Mouse (Mus musculus): ENCODE measurements around the gene Ifna6. TPM values are rescaled to one million over a fixed set of nuclear protein-coding genes. Genes with fewer than 3 reads are reported as not detected.

Ifna6 gene
- polyA plus RNA-seq, 1 experiment from 2014 or later = not detected

DNA sequence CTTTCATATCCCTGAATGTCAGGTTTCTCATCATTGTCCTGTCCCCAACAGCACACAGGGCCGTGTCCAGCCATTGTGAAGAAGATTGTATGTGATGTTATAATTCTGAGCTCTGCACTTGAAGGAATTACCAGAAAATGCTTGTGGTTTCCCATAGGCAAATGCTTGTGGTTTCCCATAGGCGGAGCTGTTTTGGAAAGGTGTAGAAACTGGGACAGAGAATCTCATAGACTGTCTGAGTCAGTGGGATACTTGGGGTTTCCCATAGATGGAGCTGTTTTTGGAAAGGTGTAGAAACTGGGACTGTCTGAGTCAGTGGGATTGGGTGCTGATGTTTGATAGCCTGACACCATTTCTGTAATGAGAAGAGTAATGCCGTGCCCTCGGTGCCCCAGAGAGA is 49.3 kb downstream of the Ifna6 start:
- no peak for ATAC-seq (ENCODE audit: insufficient read depth)

More for the DNA sequence above, 49.3 kb downstream of the Ifna6 start:
- Histone ChIP-seq H3K9me3 (replicated peaks) (no peaks in the 10 kb centered on the region), H3K9ac (no peak overlapping the region), H3K4me2 (no peak overlapping the region), H3K27me3 (no peaks in the 10 kb centered on the region), H3K36me3 (replicated peaks) (no peaks in the 10 kb centered on the region), H3K4me3 (replicated peaks) (no peak overlapping the region), H3K4me1 (replicated peaks) (peaks cover 34% of the 10 kb centered on the region), H3K27ac (replicated peaks) (no peak overlapping the region)
- 61% methylated on average over 4 of the region's 4 CpGs for WGBS (ENCODE audit: insufficient replicate concordance)

Other genes starting within 250 kb of the Ifna6 start
- gene Ifna9, start 235.0 kb upstream of the Ifna6 start, polyA plus RNA-seq (2015; fragmentation: Nextera tagmentation; extraction: Ambion mirVana) = not detected in 2 replicates
- gene Ifna12, start 224.0 kb upstream of the Ifna6 start, polyA plus RNA-seq (2015; fragmentation: Nextera tagmentation; extraction: Ambion mirVana) = not detected in 2 replicates
- not detected in 2 replicates for gene C87499, start 193.0 kb upstream of the Ifna6 start, polyA plus RNA-seq (2015; fragmentation: Nextera tagmentation; extraction: Ambion mirVana)
- gene Ifna13, start 183.0 kb upstream of the Ifna6 start, polyA plus RNA-seq (2015; fragmentation: Nextera tagmentation; extraction: Ambion mirVana) = not detected in 2 replicates
- not detected in 2 replicates for gene Ifna16, start 150.5 kb upstream of the Ifna6 start, polyA plus RNA-seq (2015; fragmentation: Nextera tagmentation; extraction: Ambion mirVana)
- gene Ifna2, start 143.5 kb upstream of the Ifna6 start, polyA plus RNA-seq (2015; fragmentation: Nextera tagmentation; extraction: Ambion mirVana) = not detected in 2 replicates
- gene Ifnab, start 136.1 kb upstream of the Ifna6 start, polyA plus RNA-seq (2015; fragmentation: Nextera tagmentation; extraction: Ambion mirVana) = not detected in 2 replicates
- 0.20 and 0.51 TPM in 2 replicates for gene Gm26566, start 105.6 kb upstream of the Ifna6 start, polyA plus RNA-seq (2015; fragmentation: Nextera tagmentation; extraction: Ambion mirVana)
- 22.3 and 22.6 TPM in 2 replicates for gene Klhl9, start 105.0 kb upstream of the Ifna6 start, polyA plus RNA-seq (2015; fragmentation: Nextera tagmentation; extraction: Ambion mirVana)
- not detected in 2 replicates for gene Gm13271, start 72.5 kb upstream of the Ifna6 start, polyA plus RNA-seq (2015; fragmentation: Nextera tagmentation; extraction: Ambion mirVana)
- not detected in 2 replicates for gene Gm13283, start 67.3 kb upstream of the Ifna6 start, polyA plus RNA-seq (2015; fragmentation: Nextera tagmentation; extraction: Ambion mirVana)
- not detected in 2 replicates for gene Gm13290, start 53.6 kb upstream of the Ifna6 start, polyA plus RNA-seq (2015; fragmentation: Nextera tagmentation; extraction: Ambion mirVana)
- gene Gm13289, start 50.5 kb upstream of the Ifna6 start, polyA plus RNA-seq (2015; fragmentation: Nextera tagmentation; extraction: Ambion mirVana) = not detected in 2 replicates
- not detected in 2 replicates for gene Gm13272, start 47.6 kb upstream of the Ifna6 start, polyA plus RNA-seq (2015; fragmentation: Nextera tagmentation; extraction: Ambion mirVana)
- not detected in 2 replicates for gene Ifnz, start 45.3 kb upstream of the Ifna6 start, polyA plus RNA-seq (2015; fragmentation: Nextera tagmentation; extraction: Ambion mirVana)
- gene Gm13276, start 41.7 kb upstream of the Ifna6 start, polyA plus RNA-seq (2015; fragmentation: Nextera tagmentation; extraction: Ambion mirVana) = not detected in 2 replicates
- not detected in 2 replicates for gene Gm13277, start 38.8 kb upstream of the Ifna6 start, polyA plus RNA-seq (2015; fragmentation: Nextera tagmentation; extraction: Ambion mirVana)
- gene Gm13278, start 35.9 kb upstream of the Ifna6 start, polyA plus RNA-seq (2015; fragmentation: Nextera tagmentation; extraction: Ambion mirVana) = not detected in 2 replicates
- not detected in 2 replicates for gene Gm13275, start 32.9 kb upstream of the Ifna6 start, polyA plus RNA-seq (2015; fragmentation: Nextera tagmentation; extraction: Ambion mirVana)
- gene Gm13279, start 30.0 kb upstream of the Ifna6 start, polyA plus RNA-seq (2015; fragmentation: Nextera tagmentation; extraction: Ambion mirVana) = not detected in 2 replicates
- gene Gm13285, start 27.8 kb upstream of the Ifna6 start, polyA plus RNA-seq (2015; fragmentation: Nextera tagmentation; extraction: Ambion mirVana) = 0.20 TPM in 1 of 2 replicates, not detected in the other
- not detected in 2 replicates for gene Gm13287, start 24.2 kb upstream of the Ifna6 start, polyA plus RNA-seq (2015; fragmentation: Nextera tagmentation; extraction: Ambion mirVana)
- not detected in 2 replicates for gene Gm13288, start 21.9 kb upstream of the Ifna6 start, polyA plus RNA-seq (2015; fragmentation: Nextera tagmentation; extraction: Ambion mirVana)
- not detected in 2 replicates for gene Ifna7, start 11.2 kb upstream of the Ifna6 start, polyA plus RNA-seq (2015; fragmentation: Nextera tagmentation; extraction: Ambion mirVana)
- not detected in 2 replicates for gene Ifna11, start 7.5 kb upstream of the Ifna6 start, polyA plus RNA-seq (2015; fragmentation: Nextera tagmentation; extraction: Ambion mirVana)
- not detected in 2 replicates for gene Ifna5, start 8.1 kb downstream of the Ifna6 start, polyA plus RNA-seq (2015; fragmentation: Nextera tagmentation; extraction: Ambion mirVana)
- gene Ifna4, start 14.4 kb downstream of the Ifna6 start, polyA plus RNA-seq (2015; fragmentation: Nextera tagmentation; extraction: Ambion mirVana) = not detected in 2 replicates
- not detected in 2 replicates for gene Ifna1, start 22.7 kb downstream of the Ifna6 start, polyA plus RNA-seq (2015; fragmentation: Nextera tagmentation; extraction: Ambion mirVana)
- gene Ifne, start 52.8 kb downstream of the Ifna6 start, polyA plus RNA-seq (2015; fragmentation: Nextera tagmentation; extraction: Ambion mirVana) = not detected in 2 replicates

Data from liver, embryonic 15.5 days (tissue).